Mouse (Mus musculus) C3H10T1/2 (cell line): ENCODE results near the gene Ugt1a1. TPM values are rescaled to one million over a fixed set of nuclear protein-coding genes. Genes with fewer than 3 reads are reported as not detected.

ENCODE experiments used
- polyA plus RNA-seq, 2 experiments: library from polyadenylated mRNA; unstranded; fragments of >200 nt; fragmentation: generic; extraction: Trizol; gene quantifications; one replicate each; pipeline ENCODE4 v1.2.1; 2012; ENCODE audit warnings: missing spikeins in 2 of 2

The Ugt1a1 gene
- under 1 TPM in 1 of 2 experiments, not detected in 1; 0.15 TPM for polyA plus RNA-seq

GRCm38 (mm10) chr1:88211812-88212211 is at the start of gene Ugt1a1:
Gene Ugt1a1, plus strand, starts transcription at chr1:88211959.

GRCm38 (mm10) chr1:88165711-88166110 is 46.0 kb upstream of the Ugt1a1 start, which contains the start of gene Ugt1a5:
Gene Ugt1a5, plus strand, starts transcription at chr1:88166012.

GRCm38 (mm10) chr1:88200456-88200855 is 11.3 kb upstream of the Ugt1a1 start, which contains the start of gene Ugt1a2:
Gene Ugt1a2, plus strand, starts transcription at chr1:88200601.

GRCm38 (mm10) chr1:88205294-88205922 is 6.4 kb upstream of the Ugt1a1 start, which contains the start of gene Dnajb3:
Gene Dnajb3, minus strand, starts transcription at chr1:88205782.

GRCm38 (mm10) chr1:88226670-88227379 is 15.1 kb downstream of the Ugt1a1 start, which contains the start of gene Mroh2a:
Gene Mroh2a, plus strand, starts transcription at chr1:88226986.

Other genes with a start within 250 kb of the Ugt1a1 start
- 10 to 100 TPM in 1 of 2 experiments, under 1 TPM in 1; 0.91 to 11.6 TPM for gene Usp40, start 203.4 kb upstream of the Ugt1a1 start, polyA plus RNA-seq
- gene Ugt1a10, start 156.6 kb upstream of the Ugt1a1 start, polyA plus RNA-seq, result not detected
- gene Ugt1a9, start 141.2 kb upstream of the Ugt1a1 start, polyA plus RNA-seq, result not detected
- gene Ugt1a8, start 124.1 kb upstream of the Ugt1a1 start, polyA plus RNA-seq, result not detected
- 1 to 10 TPM in 1 of 2 experiments, under 1 TPM in 1; 0.27 to 3.9 TPM for gene Ugt1a7c, start 116.9 kb upstream of the Ugt1a1 start, polyA plus RNA-seq
- under 1 TPM; 0.18 to 0.72 TPM for gene Ugt1a6b, start 108.7 kb upstream of the Ugt1a1 start, polyA plus RNA-seq
- 10 to 100 TPM in 1 of 2 experiments, 1 to 10 TPM in 1; 2.7 to 52.2 TPM for gene Ugt1a6a, start 77.2 kb upstream of the Ugt1a1 start, polyA plus RNA-seq
- gene Ugt1a5, start 45.9 kb upstream of the Ugt1a1 start, polyA plus RNA-seq, result under 1 TPM; 0.02 to 0.32 TPM
- gene Ugt1a2, start 11.4 kb upstream of the Ugt1a1 start, polyA plus RNA-seq, result under 1 TPM; 0.04 to 0.21 TPM
- gene Dnajb3, start 6.2 kb upstream of the Ugt1a1 start, polyA plus RNA-seq, result under 1 TPM in 1 of 2 experiments, not detected in 1; 0.08 TPM
- gene Mroh2a, start 15.0 kb downstream of the Ugt1a1 start, polyA plus RNA-seq, result 1 to 10 TPM in 1 of 2 experiments, under 1 TPM in 1; 0.15 to 1.0 TPM
- 10 to 100 TPM; 14.5 to 62.3 TPM for gene Hjurp, start 65.7 kb downstream of the Ugt1a1 start, polyA plus RNA-seq
- gene Trpm8, start 65.7 kb downstream of the Ugt1a1 start, polyA plus RNA-seq, result not detected
- gene Spp2, start 195.0 kb downstream of the Ugt1a1 start, polyA plus RNA-seq, result not detected